Mouse (Mus musculus): ENCODE measurements around the gene Frem1.
A peak's percentile ranks its signal among the peaks of the same experiment; 100 is the strongest.

The Frem1 gene

DNA sequence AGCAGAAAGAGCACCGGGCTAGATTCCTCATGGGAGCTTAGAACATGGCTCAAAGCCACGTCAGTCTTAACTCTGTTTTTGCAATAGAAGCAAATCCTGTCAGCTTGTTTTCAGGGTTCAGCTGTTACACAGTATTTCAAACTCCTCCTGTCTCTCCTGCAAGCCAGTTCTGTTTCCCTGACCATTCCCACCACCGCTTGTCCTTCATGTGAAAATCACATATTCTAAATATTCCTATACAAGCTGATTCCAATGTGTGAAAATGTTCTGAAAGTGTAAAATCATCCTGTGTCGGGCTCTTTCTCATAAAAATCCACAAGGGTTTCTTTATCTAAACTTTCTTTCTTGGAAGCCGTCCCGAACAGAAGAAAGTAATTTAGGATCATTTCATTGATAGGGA lies 22.0 kb downstream of the Frem1 start:
- no peak for DNase-seq (ENCODE audit: low spot score)

GRCm38 (mm10) chr4:83020759-83021555 lies 31.2 kb downstream of the Frem1 start:
- no peak for DNase-seq (ENCODE audit: low spot score)

DNA sequence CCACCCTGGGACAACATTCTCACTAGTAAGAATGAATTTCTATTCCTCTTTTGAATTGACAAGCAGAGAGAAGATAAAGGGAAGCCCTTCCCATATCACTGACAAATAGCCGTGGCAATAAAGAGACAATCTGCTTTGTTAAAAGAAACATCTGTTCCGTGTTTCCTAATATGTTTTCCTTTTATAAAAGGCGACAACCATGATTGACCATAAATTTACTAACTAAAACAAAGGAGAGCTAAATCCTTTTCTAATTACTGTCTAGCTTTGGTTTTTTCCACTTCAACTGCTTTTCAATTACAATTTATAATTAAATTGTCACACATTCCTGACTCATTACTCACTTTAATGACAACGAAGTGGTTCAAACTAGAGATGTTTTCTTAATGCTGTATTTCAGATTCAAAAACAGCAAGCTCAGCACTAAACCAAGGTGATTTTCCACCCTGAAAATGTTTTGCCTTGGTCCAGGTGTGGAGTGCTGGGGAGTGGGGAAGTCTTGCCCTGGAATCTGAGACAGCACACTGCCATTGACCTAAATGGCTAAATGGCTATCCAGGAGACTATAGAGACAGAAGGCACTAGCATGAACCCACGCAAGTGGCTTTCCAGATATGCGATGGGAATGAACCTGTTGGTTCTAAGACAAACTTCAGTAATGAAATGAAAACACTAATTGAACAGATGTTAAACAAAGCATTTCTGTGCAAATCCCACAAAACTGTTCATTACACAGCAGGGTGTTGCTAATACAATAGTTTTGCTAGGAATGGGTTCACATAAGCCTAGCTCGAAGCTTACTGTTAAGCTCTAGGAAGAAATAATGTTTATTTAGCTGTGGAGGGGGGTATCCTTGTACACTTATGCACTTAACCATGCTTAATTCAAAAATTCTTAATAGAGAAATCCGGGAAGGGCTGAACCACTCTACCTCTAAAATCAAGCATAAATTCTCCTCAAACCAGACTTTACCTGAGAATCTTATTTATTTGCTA lies 33.7 kb downstream of the Frem1 start:
- DNase-seq (ENCODE audit: low spot score), result no peak

DNA sequence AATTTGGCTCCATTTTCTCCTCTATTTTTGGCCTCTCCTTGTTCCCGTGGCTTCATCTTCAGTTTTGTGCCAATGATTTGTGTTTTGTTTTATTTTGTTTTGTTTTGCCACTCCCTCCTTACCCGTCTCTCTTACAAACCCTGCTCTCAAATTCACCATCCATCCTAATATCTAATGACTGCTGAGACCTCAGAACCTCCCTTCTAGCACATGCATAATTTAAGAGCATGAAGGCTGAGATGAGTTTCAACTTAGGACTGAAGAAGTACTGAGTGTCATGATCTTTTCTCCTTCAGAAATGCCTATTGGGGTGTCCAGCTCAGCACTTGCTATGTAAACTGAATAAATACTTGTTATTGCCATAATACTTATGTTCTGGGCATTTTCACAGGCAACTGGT lies 37.6 kb downstream of the Frem1 start:
- no peak for DNase-seq (ENCODE audit: low spot score)

GRCm38 (mm10) chr4:83004086-83004485 lies 48.1 kb downstream of the Frem1 start:
- no peak for DNase-seq (ENCODE audit: low spot score)

DNA sequence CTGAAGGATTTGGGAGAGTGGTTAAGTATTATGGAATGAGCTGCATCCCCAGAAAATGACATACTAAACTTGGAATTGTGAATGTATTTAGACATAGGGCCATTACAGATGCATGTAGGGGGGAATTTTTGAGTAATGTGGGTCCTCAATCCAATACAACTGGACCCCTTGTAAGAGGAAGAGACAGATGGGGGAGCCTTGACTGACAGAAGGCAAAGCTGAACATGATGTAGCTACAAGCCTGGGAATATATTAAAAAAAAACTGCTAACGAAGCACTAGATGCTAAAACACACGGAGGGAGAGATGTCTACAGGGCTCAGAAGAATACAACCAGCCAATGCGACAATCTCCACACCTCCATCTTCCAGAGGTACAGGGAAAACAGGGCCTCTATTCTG lies 60.1 kb downstream of the Frem1 start:
- no peak for DNase-seq (ENCODE audit: low spot score)

GRCm38 (mm10) chr4:82990973-82991695 lies 61.0 kb downstream of the Frem1 start:
- DNase-seq (ENCODE audit: low spot score), result no peak

- no peak for DNase-seq (ENCODE audit: low spot score)
Observed at GRCm38 (mm10) chr4:82972381-82972780, 79.8 kb downstream of the Frem1 start.

DNA sequence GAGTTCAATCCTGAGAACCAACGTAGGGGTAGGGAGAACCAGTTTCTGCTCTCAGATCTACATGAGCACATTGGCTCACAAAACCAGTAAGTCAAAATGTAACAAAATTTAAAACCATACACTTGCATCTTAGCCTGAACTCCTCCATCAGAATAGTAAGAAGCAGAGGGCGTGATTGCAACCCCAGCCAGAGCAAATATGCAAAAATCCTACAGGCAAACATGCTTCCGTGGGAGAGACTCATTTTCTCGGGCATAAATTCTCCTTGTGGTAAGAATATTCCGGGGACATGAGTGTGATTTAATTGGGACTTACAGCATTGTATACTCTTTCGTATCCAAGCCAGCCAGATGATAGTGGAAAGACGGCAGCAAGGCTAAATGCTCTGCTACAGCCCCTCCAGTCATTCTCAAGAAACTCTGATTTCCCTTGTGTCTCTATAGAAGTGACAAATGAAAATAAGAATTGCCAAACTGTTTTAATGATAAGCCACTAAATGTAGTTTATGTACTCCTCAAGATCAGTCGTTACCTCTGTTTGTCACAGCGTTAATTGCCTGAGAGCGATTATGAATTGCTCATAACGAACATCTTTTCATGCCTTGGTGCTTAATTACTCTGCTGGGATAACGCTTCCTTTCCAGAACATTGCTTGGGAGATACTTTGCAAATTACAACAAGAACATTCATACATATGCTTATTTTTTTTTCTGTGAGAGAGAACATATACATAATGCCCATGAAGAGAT lies 81.1 kb downstream of the Frem1 start:
- DNase-seq (ENCODE audit: low spot score), result no peak

GRCm38 (mm10) chr4:82961024-82961423 lies 91.1 kb downstream of the Frem1 start:
- DNase-seq (ENCODE audit: low spot score), result no peak

- DNase-seq (ENCODE audit: low spot score), result no peak
Observed at GRCm38 (mm10) chr4:82957827-82958538, 94.2 kb downstream of the Frem1 start.

DNA sequence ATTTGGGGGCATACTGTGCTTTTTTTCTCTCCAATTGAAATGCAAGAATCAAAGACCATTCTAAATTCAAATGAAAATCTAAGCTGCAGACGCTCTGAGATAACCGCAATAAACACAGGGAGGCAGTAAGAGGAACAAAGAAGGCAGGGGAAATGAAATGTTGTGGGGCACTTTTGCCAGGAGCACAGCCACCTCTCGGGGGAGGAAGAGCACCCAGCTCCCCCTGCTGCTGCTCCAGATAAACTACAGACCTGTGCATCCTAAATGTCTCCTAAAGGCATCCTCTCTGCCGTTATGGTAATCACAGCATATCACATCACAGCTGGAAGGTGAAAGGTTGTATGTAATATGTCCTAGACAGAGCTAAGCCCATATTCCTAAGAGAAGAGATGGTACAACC lies 98.1 kb downstream of the Frem1 start:
- no peak for DNase-seq (ENCODE audit: low spot score)

GRCm38 (mm10) chr4:82949511-82949910 lies 102.6 kb downstream of the Frem1 start:
- no peak for DNase-seq (ENCODE audit: low spot score)

GRCm38 (mm10) chr4:82946721-82947120 lies 105.4 kb downstream of the Frem1 start:
- no peak for DNase-seq (ENCODE audit: low spot score)

DNA sequence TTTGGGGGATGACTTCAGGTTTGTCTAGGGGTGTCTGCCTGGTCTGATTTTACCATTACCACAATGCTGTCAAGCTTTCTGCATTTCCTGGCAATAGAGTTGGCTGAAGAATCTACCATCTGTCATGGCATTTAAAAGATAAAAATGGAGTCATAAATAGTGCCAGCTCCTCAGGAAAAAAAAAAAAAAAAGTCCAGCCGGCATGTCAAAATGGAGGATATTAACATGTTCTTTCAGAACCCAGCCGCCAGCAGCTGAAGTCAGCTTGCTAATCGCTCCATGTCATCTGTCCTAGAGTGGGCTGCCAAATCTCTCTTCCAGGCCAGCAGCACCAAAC lies 105.9 kb downstream of the Frem1 start:
- DNase-seq (ENCODE audit: low spot score), result no peak

GRCm38 (mm10) chr4:82945572-82946275 lies 106.4 kb downstream of the Frem1 start:
- DNase-seq (ENCODE audit: low spot score), result no peak

- DNase-seq (ENCODE audit: low spot score), result no peak
Observed at GRCm38 (mm10) chr4:82940680-82941079, 111.5 kb downstream of the Frem1 start.

DNA sequence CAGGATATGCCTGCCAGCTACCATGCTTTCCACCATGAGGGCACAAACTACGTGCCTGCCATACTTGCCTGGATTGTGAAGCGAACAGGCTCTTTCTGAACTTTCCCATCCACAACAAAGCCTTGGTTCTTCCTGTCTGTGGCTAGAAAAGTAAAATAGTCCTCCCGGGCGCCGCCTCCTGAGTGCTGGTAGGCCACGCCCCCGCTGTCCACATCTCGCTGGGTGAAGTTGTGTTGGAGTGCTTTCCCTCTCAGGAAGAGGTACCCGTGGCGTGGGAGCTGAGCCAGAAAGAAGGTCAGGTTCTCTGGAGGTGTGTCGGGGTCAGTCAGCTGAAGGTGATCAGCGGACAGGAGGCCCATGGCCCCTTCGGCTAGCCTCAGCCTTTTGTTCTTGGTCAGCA lies 111.9 kb downstream of the Frem1 start:
- DNase-seq (ENCODE audit: low spot score), result no peak

- no peak for DNase-seq (ENCODE audit: low spot score)
Observed at GRCm38 (mm10) chr4:82934308-82934707, 117.8 kb downstream of the Frem1 start.

GRCm38 (mm10) chr4:82933698-82934210 lies 118.4 kb downstream of the Frem1 start:
- DNase-seq (ENCODE audit: low spot score), result peak; percentile 19
